Mouse (Mus musculus) brown adipose tissue, adult 24 weeks (tissue): ENCODE results near the gene Stox2. TPM values are rescaled to one million over a fixed set of nuclear protein-coding genes. Genes with fewer than 3 reads are reported as not detected.
A peak's percentile ranks its signal among the peaks of the same experiment; 100 is the strongest.
"Not testable (repeated sequence)": the region's sequence is repeated elsewhere in the genome, so short reads cannot be mapped to it uniquely, and the experiment has no call there.

Experiments
- H3K27ac ChIP-seq: fragments of 200-500 bp; replicated peaks from 2 replicates; pipeline ENCODE4 v1.5.1; 2012; ENCODE audit warnings: low read depth, mild to moderate bottlenecking, low read length
- H3K4me1 ChIP-seq: fragments of 200-500 bp; 2 replicates; pipeline ENCODE4 v1.6.1; 2012; ENCODE audit warnings: low read length, mixed read lengths; ENCODE audit not compliant: control insufficient read depth, insufficient read depth, insufficient read length
- H3K4me3 ChIP-seq: fragments of 200-500 bp; 2 replicates; pipeline ENCODE4 v1.5.1; 2012; ENCODE audit warnings: low read depth, mild to moderate bottlenecking, low read length, moderate library complexity; ENCODE audit not compliant: insufficient read depth
- polyA plus RNA-seq: library from polyadenylated mRNA; stranded (reverse); fragments of >200 nt; gene quantifications from 2 replicates; pipeline ENCODE4 v1.2.4, GENCODE M21; 2012; ENCODE audit not compliant: missing spikeins, insufficient read depth, insufficient read length

The Stox2 gene
- polyA plus RNA-seq, 1 experiment: 6.5 TPM

DNA sequence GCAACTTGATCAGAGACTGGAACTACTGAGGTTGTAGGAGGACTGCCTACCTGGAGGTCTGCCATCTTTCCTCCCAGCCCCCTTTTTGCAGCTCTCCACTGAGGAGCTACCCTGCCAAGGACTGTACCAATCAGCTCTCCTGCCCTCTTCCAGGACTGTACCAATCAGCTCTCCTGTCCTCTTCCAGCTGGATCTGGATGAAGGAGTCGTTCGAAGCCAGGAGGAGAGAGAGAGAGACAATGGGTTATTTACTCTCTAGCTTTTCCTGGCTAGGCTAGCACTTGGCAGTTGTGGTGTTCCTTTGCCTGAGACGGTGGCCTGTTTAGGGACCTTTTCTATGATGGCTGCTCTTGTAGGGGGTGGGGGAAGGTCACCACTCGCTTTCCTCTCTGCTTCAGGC, 14.9 kb downstream of the Stox2 start:
- Histone ChIP-seq H3K4me3 (no peak overlapping the region), H3K4me1 (peaks cover 10% of the 10 kb centered on the region; the same call in 1 of the 2 replicates), H3K27ac (no peak overlapping the region)

DNA sequence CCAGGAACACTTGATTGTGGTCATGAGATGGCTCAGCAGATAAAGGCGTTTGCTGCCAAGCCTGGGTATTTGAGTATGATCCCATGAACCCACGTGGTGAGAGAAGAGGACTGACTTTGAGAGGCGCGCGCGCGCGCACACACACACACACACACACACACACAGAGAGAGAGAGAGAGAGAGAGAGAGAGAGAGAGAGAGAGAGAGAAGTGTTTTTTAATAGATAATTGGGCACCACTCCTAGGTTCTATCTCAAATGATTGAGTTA, 32.0 kb downstream of the Stox2 start:
- Histone ChIP-seq H3K4me3 (peak overlapping the region; percentile 72), H3K27ac (peak overlapping the region; percentile 30; the same call in 1 of the 2 replicates)
- not testable (repeated sequence) for H3K4me1 ChIP-seq

DNA sequence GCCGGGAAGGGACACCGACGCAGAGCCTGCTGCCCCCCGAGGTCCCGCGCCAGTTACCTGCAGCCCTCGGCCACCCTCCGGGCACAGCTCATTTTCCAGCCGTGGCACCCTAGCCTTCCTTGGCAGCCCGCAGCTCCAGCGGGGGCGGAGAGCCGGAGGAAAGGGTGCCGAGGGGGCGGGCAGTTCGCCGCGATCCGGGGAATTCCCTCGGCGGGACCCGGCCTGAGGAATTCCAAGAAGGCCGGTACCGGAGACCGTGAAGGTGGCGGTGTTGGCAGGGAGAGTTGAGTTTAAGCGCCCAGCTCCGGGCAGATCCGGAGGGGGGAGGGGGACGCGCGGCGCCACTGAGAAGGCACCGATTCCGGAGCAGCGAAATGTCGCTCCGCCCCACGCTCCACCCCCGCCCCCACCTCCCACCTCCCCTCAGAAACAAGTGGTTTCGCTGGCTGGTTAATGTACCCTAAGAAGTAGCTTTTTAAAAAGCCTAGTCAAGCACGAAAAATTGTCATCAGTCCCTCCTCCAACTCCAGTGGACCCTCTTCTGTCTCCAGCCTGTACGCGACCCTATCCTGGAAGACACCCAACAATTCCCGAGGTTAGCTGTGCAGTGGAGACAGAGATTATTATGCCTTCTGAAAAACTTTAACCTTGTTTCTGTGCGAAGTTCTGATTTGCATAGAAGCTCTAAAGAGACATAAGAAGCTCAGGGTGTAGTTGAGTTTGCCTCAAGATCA, 32.5 kb downstream of the Stox2 start:
- Histone ChIP-seq H3K4me3 (peak overlapping the region; percentile 72), H3K4me1 (peaks cover 5% of the 10 kb centered on the region), H3K27ac (peak overlapping the region; percentile 38)

DNA sequence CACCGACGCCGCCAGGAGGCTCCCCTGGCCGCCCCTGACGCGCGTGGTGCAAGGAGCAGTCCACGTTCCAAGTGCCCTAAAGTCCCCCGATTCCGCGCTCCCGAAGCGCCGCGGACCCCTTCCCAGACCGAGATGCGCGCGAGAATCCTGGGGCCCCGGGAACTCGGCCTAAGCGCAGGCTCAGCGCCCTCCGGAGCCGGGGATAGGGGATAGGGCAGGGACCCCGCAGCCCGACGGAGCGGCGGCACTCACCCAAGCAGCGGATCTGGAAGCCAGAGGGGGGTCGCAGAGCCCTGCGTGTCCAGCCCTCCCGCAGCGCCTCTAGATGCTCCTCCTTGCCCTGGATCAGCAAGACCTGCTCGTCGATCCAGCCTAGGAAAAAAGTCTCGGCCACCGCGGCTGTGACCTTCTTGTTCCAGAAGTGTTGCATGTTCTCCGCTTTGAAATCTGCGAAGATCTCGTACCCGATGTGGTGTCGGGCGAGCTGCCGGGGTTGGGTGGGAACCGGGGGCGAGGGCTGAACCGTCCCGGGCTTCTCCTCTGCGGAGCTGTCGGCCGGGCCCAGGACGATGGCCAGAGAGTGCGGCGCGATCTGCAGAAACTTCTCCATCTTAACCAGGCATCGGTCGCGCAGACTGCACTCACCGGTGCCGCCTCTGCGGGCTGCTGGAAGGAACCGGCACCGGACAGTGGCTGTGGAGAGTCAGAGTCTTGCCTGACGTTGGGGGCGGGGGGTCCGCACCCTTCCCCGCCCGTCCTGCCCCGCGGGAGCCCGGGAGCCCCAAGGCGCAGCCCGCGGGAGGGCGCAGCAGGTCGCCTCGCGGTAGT, 33.3 kb downstream of the Stox2 start:
- peak overlapping the region; percentile 72 for H3K4me3 ChIP-seq
- H3K27ac ChIP-seq: peak overlapping the region; percentile 38
- peaks cover 5% of the 10 kb centered on the region for H3K4me1 ChIP-seq

DNA sequence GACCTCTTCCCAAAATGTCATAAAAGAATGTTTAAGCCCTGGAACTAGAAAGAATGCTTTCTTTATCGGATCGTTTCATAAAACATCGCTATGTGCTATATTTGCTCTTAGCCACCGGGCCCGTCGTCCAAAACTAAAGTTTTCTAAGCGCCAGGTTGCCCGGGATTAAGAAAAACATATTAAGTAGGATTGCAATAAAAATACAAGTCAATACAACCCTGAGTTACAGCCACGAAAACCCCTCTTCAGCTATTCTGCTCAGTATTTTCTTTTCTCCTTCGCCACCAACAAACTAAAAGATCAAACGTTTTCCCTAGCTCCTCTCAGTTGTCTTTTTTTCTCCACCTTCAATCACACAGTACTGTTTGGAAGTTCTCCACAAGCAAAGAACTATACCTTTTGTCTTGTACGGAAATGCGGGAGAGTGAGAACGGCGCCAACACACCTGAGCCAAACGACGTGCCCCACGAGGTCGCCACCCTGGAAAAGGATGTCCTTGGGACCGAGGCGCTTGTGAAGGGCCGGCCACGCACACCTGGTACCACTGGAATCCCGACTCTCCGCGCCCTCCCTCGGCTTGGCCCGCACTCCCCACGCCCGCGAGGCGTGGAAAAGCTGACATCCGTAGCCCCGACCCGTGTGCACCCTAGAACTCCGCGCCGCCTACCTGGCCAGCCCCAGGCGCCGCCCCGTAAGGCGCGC, 34.0 kb downstream of the Stox2 start:
- Histone ChIP-seq H3K27ac (no peak overlapping the region), H3K4me1 (peaks cover 5% of the 10 kb centered on the region), H3K4me3 (peak overlapping the region; percentile 72)

DNA sequence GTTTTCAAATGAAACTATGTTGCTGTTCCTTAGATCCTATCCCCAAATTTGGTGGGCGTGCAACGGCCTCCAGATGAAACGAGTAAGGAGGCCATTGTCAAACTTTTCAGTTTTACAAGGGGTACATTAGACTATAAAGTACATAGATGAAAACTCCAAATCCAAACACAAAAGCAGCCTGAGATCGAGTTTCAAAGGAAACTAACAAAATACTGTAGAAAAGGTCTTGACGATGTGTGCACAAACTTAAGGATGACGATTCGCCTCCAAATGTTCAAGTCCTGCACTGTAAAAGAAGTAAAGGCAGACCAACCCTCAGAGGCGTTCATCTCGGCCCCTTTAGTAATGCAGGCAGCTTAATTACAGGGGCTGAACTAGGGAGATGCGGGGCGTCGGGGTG, 34.8 kb downstream of the Stox2 start:
- H3K4me3 ChIP-seq: no peak overlapping the region
- peaks cover 5% of the 10 kb centered on the region for H3K4me1 ChIP-seq
- no peak overlapping the region for H3K27ac ChIP-seq

DNA sequence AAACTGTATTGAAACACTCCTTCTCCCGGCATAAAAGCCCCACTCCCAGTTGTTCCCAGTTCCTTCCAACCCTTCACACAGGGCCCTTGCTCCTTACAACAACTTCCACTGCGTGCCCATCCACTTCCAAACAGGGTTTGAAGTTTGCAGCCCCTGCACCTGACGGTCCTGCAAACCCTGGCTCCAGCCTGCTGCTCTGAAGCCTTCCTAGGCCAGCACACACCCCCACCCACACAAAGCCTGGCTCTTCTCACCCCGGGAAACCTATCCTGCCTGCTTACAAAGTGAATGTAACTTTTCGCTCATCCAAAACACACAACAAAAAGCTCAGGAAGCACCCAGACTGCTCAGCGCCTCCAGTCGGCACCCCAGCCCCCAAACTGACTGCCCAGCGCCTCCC, 37.1 kb downstream of the Stox2 start:
- Histone ChIP-seq H3K4me3 (peak overlapping the region; percentile 17; the same call in 1 of the 2 replicates), H3K27ac (no peak overlapping the region)

DNA sequence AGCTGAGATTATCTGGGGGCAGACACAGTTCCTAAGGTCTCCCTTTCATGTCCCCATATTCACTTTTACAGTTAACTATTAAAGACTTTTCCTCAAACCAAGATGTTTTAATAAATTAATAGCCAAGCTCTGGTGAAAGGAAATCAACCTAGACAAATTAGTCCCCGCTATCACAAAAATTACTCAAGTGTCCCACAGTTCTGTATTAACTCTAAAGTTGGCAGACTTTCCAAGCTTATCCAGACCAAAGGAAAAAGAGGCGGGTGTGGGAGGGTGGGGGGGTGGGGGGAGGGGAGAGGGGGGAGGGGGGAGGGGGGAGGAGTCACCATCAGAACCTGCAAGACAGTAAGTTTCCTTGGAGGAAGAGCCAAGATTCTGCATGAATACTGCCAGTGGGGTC, 41.3 kb downstream of the Stox2 start:
- H3K27ac ChIP-seq: no peak overlapping the region
- H3K4me1 ChIP-seq: peaks cover 5% of the 10 kb centered on the region; the same call in 1 of the 2 replicates
- no peak overlapping the region for H3K4me3 ChIP-seq

More for the DNA sequence above, 37.1 kb downstream of the Stox2 start:
- peaks cover 5% of the 10 kb centered on the region for H3K4me1 ChIP-seq

DNA sequence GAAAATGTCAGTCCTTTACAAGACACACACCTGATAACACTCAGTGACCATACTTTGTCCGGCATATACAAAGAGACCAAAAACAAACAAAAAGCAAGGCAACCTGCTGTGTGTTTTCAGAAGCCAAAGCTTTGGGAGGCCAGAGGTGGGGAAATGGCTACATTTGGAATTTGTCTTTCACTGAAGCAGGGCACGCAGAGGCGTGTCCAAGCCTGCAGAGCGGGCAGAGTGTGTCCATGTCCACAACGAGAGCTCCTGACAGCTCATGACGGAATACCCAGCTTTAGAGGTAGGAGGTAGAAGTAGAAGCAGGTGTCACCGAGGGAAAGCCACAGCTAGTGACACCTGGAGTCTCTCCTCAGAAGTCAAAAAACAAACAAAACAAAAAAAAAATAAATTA, 53.2 kb downstream of the Stox2 start:
- no peak overlapping the region for H3K4me3 ChIP-seq
- no peak overlapping the region for H3K27ac ChIP-seq
- H3K4me1 ChIP-seq: no peaks in the 10 kb centered on the region

DNA sequence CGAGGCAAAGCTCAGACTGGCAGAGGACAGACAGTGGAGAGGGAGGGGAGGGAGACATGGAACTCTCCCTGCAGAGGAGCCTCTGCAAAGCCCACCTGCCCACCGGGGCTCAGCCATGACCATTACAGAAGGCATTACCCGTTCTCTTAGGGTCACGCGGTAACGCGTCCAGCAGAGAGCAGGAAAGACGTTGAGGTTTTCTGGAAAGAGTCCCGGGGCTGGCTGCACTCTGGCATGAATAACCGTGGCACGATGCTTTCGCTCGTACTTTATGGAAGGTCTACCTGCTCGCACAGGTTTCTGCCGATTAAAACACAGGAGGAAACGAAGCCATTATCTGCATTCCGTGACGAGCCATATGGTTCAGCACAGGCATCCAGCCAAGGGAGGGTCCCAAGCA, 53.9 kb downstream of the Stox2 start:
- Histone ChIP-seq H3K4me1 (peaks cover 5% of the 10 kb centered on the region; the same call in 1 of the 2 replicates), H3K27ac (no peak overlapping the region), H3K4me3 (no peak overlapping the region)

DNA sequence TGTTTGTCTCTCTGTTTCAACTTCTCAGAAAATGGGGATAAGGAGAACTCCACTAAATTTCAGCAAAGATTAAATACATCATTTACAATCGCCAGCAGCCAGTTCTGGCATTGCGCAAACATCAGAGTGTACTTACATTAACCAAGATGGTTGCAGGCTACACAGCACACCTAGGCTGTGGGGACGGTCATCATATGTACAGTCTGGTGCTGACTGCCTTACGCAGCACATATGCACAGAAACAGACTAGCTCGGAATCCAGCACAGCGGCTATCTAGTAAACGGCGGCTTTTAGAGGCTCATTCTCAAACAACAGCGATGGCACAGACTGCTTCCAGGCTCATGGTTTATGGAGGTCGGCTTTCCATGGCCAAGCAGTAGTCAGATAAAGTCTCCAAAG, 54.3 kb downstream of the Stox2 start:
- Histone ChIP-seq H3K27ac (no peak overlapping the region), H3K4me1 (peaks cover 7% of the 10 kb centered on the region; the same call in 1 of the 2 replicates), H3K4me3 (no peak overlapping the region)

DNA sequence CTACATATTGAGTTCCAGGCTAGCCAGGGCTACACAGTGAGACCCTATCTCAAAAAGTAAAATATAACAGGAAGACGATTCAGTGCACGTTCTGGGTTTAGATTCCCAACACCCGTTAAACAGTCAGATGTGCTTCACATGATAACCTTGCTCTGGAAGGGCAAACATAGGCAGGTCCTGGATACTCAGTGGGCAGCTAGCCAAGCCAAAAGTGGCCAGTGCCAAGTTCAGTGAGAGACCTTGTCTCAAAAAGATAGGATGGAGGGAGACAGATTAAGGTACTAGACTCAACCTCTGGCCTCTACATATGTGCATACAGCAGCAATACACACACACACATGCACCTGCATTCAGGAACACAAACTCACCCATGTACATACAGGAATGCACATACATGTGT, 56.7 kb downstream of the Stox2 start:
- Histone ChIP-seq H3K4me1 (peaks cover 10% of the 10 kb centered on the region; the same call in 1 of the 2 replicates), H3K4me3 (no peak overlapping the region), H3K27ac (no peak overlapping the region)

DNA sequence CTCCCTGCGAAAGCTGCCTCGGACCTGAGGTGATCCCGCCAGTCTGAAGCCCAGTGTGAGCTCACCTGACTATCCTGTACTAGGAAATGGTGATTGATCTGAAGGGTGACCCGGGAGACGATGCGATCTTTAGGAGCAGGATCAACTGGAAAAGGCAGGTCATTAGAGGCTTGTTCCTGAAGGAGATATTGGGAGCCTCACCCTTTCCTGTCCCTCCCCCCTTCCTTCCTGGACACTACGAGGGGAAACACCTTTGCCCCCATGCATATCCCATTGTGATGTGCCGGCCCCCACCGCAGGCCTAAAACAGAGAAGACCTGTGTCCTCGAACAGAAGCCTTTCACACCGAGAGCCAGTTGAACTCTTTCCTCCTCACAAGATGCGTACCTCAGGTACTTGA, 58.0 kb downstream of the Stox2 start:
- H3K4me3 ChIP-seq: peak overlapping the region; percentile 23
- H3K27ac ChIP-seq: peak overlapping the region; percentile 57
- peaks cover 10% of the 10 kb centered on the region; the same call in 1 of the 2 replicates for H3K4me1 ChIP-seq

DNA sequence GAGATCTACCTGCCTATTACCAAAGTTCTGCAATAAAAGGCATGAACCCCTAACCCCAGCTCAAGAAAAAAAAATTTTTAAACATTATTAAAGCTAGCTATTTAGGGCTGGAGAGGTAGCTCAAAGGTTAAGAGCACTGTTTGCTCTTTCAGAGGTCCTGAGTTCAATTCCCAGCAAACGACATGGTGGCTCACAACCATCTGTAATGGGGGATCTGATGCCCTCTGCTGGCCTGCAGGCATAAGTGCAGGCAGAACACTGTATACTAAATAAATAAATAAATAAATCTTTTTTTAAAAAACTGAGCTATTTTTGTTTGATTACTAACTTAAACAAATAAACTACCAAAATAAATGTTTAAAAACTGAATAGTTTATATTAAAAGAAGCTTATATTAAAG, 60.4 kb downstream of the Stox2 start:
- no peak overlapping the region for H3K4me3 ChIP-seq
- H3K27ac ChIP-seq: no peak overlapping the region
- H3K4me1 ChIP-seq: peaks cover 12% of the 10 kb centered on the region; the same call in 1 of the 2 replicates

DNA sequence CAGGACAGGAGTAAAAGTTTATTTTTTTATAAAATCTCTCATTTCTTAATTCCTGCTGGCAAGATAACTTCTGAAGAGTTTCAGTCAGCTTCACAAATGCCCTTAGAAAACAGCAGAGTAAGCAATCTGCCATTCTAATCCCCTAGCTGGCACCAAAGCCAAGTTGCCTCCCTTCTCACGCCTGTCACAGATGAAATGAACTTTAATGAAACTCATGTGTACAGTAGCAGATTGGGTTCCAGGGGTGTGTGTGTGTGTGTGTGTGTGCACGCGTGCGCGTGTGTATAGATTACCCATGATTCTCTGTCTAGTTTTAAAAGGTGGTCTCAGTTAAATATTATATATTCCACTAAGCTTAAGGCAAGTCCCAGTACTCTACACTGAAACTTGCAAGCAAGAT, 62.0 kb downstream of the Stox2 start:
- peaks cover 12% of the 10 kb centered on the region; the same call in 1 of the 2 replicates for H3K4me1 ChIP-seq
- H3K4me3 ChIP-seq: no peak overlapping the region
- no peak overlapping the region for H3K27ac ChIP-seq
